Mouse (Mus musculus): ENCODE data around the gene Pptc7.

Gene Pptc7

DNA sequence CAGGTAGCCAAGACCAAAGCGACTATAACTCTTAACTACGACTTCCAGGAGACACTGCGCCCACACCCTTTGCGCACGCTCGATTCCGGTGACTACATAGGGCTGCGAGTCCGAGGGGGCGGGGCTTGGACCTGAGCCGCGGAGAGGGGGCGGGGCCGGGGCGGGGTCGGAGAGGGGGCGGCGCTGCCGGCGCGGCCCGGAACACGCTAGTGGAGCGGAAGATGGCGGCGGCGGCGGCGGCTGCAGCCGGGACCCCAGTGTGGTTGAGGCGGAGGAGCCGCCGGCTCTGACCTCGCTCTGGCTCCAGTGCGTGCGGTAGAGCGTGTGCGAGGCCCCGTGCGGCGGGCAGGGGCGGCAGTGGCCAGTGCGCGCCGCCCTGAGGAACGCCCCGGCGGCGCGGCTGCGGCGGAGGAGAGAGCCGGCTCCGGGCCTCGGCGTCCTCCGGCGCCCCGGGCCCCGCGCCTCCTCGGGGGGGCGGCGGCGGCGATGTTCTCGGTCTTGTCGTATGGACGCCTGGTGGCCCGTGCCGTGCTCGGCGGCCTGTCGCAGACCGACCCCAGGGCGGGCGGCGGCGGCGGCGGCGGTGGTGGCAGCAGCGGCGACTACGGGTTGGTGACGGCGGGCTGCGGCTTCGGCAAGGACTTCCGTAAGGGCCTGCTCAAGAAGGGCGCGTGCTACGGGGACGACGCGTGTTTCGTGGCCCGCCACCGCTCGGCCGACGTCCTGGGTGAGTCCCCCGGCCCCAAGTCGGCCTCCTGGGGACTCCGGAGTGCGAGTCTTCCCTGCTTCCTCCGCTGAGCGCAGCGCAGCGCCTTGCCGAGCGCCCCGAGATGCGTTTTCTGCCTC, at the start of gene Pptc7:
Gene Pptc7, plus strand, starts transcription at position 183 of the 846 bp plus-strand sequence.
- peak; percentile 85 to 88 for DNase-seq

DNA sequence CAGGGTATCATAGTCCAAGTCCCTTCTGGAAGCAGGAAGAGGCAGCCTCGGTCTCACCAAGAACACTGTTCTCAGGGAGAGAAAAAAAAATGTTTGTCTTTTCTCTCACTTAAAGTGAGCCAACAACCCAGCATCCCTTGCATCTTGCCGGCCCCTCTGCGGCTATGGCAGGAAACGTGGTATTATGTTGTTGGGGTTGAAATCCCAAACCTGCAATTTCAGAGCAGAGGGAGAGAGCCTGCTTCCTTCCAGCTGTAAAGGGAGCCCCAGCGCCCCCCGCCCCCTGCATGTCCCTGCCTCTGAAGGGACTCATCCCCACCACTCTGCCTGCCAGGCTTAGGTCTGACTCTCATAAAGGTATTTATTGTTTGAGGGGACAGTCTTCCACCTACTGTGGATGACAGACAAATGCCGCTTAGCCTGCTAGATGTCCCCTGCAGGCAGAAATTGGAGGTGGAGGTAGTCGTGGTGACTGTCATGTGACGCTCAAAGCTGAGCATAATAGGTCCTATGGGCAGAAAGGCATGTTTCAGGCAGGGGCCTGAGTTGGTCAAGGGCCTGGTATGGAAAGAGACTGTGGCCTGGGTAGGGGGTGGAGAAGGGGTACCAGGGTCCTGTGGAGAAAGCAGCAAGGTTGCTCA, 48.8 kb upstream of the Pptc7 start:
- DNase-seq, result peak; percentile 56 to 78

DNA sequence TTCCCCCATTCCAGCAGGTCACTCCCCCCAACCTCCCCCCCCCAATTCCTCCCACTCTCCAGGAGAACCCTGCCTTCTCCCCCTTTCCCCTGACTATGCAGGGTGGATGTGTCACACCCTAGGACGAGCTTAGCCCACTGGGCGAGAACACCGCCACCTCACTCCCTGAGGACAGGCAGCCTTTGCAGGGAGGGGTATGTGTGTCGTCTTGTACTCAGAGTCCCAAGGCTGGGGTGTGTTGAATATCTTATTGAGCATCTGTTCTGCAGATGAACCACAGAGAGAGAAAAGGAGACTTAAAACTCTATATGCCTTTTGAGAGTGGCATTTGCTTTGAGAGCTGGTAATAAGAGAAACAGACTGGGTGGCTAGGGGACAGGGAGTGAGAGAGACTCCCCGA, 47.0 kb upstream of the Pptc7 start:
- DNase-seq, result no peak

DNA sequence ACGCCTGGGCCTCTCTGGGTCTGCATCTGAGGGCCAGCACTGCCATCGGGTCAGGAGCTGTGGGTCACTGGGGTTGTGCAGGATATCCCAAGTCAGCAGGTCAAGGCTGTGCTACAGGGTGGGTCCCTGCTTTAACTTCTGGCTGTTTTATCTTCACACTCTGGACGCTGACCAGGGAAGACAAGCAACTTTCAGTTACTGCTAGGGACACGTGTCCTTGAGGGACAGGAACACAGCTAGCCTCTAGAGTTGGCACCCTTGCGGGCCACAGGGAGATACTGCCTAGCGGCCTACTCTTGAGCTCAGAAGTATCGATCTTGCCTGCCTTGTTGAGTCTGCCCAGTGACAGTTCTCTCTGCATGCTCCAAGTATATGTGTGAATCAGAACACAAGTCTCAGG, 44.5 kb upstream of the Pptc7 start:
- no peak for DNase-seq

DNA sequence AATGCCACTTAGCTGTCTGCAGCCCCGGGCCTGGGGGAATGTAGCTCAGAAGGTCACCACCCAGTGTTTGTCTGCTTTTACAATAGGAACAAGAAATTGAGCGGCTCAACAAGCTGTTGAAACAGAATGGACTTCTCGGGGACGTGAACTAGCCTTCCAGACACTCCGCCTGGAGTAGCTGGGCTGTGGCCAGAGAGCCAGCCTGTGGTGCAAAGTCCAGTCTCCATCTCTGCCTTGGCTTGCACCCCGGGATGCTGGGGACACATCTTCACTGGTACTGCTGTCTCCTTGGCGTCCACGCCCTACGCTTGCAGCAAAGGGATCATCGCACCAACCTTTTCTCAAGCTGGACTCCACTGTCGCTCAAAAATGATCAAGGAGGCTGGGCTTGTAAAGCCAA, 43.6 kb upstream of the Pptc7 start:
- DNase-seq, result no peak

DNA sequence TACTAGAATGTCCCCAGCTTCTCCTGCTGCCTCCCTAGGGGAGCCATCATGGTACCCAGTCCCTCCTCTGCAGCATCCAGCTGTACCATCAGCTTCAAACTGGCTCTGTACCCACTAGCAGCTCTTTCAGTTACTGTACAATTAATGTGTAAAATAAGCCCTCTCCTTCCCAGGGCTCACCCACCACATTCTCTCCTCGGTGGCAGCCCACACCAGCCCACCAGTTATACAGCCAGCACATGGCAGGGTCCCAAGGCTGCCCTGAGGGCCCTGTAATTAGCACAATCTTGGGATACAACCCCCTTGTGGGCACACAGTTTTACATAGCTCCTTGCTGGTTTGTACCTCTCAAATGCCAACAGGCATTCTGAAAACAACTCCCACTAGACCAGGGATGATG, 43.2 kb upstream of the Pptc7 start:
- DNase-seq, result no peak

DNA sequence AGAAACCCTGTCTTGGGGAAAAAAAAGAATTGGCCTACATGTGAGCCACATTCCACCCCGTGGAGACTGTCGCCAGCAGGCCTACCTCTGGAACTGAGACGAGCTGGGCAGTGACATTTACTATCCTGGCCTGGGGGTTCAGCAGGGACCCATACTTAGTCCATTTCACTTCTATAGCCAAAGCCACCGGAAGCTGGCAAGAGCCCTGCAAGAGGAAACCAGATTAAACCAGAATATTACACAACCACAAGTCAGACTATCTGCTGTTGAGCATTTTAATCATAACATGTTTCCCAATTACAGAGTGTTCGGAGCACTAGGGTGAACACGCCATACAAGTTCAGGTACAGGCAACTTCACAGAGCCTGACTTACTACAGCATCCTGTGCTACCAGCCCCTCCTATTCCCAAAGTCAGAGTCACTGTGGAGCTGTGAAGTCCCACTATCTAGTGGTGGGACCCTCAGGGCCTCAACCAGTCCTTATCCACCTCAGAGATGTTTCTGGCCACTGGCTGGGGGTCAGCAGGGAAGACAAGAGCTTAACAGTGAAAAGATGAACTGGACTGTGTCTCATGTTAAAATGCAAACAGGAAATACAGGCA, 41.5 kb upstream of the Pptc7 start:
- no peak for DNase-seq

DNA sequence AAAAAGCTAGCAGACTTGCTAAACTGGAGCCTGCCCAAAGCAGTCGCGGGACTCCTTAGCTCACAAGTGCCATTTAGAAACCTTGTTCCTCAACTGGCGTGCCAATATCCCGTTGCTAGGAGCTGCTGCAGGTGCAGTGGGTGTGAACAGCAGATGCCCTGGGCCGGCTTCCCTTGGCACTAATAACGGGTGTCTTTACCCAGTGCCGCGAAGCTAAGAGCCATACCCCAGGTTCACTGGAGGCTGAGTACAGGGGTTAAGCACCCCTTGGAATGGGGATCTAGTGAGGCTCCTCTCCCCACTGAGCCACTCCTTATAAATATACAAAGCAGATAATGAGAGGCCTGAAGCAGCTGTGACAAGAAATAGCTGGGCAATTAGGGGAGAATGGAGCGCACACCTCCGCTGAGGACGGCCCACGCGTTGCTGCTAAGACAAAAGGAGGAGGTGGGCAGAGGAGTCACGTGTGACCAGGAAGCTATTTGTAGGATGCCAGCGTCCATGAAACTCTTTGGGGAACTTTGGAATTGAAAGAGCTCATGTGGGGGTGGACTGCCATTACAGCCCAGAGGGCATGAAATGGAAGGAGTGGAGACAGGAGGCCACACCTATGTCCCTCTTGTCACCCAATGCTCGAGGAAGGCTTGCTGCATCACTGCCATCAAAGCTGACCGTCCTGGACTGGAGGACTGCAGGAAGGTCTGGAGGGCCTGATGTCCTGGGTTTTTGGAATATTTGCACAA, 40.2 kb upstream of the Pptc7 start:
- no peak for DNase-seq

DNA sequence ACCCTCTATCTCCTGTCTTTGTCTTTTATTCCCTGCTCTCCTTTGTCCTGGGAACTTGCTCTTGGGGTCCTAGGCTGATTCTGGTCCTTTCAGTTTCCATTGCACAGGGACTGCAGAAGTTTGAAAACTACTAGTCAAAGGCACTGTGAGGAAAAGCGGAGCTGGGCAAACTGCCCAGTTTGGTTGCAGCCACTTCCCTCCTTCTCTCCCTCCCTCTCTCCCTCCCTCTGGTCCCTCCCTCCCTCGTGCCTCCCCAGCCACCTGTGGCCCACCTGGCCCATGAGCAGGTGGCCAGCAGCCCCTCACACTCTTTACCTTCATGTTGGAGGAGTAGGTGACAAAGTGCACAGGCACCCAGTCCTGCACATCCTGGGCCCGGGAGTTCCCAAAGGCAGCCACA, 39.0 kb upstream of the Pptc7 start:
- no peak for DNase-seq

DNA sequence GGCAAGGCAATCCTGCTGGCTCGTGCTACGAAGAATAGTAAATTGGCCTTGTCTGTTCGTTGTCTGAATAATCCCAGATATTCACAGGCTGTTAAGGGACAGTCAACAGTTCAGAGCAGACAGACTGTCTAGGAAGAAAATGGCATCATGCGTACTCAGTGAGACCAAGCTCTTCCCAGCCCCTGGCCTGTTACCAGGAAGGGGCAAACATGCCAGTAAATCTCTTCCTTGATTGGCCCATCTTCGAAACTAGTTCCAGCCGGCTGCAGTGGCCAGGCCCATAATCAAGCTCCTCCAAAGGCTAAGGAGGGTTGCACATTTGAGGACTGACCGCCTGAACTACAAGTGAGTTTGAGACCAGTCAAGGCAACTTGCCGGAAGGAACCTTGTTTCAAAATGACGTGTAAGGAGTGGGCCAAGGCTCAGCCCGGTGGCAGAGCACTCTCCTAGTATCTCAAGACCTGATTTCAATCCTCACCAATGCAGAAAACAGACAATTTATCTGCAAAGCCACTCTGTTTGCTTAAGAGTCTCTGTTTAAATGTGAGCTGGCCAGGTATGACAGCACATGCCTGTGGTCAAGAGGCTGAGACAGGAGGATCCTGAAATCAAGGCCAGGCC, 37.5 kb upstream of the Pptc7 start:
- no peak for DNase-seq

DNA sequence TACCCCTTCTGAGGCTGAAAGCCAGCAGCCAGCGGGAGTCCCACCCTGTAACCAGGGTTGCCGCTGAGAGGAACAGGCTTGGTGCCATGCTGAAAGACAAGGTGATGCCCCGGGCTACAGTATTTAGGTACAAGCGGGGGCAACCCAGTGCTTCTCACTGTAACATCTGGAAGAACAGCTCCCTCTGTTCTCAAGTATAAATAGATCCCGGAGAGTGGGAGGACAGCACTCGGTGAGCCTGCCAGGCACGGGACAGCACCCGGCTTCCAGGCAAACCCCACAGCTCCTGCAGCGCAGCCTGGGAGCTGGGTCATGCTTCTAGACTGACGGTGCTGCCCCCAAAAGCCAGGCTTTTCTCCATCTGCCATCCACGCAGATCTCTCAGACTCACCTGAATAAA, 36.6 kb upstream of the Pptc7 start:
- no peak for DNase-seq

DNA sequence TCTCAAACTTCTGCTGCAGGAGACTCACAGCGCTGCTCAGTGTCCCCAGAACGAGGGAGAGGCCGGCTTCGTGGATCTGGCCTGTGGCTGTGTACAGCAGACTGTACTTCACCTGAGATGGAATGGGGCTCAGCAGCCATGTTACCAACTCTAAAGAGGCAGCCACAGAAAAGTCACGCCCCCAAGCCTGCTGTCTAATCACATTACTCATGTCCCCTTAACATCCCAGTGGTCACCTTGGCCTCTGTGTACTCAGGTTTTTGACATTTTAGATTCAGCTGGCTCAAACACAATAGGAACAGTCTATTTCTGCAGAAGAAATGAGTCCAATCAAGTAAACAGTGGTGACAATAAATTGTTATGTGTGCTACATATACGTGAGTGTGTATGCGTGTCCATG, 36.2 kb upstream of the Pptc7 start:
- DNase-seq, result no peak

DNA sequence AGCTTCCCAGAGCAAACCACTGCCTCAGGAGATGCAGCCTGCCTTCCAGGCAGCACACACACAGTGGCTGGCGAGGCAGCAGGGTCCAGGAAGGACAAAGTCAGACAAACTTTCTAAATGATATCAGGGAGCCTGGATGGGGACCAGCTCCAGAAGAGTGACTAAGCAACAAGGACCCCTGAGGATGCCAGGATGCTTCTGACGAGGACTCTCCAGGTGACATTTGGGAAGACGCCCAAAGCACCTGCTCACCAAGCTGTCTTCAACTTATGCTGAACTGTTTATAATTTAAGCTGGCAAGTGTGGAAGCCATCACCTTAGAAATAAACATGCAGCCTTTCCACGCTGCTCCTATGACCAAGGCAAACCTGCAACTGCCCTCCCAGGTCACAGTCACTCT, 34.9 kb upstream of the Pptc7 start:
- DNase-seq, result no peak

DNA sequence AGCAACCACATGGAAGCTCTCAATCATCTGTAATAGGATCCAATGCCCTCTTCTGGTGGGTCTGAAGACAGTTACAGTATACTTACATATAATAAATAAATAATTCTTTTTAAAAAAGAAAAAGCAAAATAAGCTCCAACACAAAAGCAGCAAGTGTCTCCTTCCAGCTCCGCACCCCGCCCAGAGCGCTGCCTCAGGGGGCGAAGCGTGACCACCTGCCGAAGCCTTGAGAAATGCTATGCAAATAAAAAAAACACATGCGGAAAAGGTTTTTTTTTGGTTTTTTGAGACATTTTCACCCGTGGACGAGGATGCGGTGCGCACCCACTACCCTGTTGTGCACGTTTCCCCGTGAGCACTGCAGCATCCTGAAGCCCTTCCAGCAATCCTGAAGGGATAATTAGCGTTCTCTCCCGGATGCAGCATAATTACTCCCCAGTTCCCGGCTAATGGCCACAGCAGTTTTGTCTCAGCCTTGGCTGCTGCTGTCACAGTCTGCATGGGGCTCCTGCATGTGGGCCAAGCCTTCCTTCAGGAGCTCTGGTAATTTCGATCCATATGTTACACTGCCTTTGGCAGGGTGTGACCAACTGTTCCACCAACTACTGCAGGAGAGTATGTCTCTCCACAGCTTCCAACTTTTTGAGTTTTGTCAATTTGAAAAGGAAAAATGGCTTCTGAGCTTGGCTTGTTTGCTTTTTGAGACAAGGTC, 32.1 kb upstream of the Pptc7 start:
- no peak for DNase-seq

DNA sequence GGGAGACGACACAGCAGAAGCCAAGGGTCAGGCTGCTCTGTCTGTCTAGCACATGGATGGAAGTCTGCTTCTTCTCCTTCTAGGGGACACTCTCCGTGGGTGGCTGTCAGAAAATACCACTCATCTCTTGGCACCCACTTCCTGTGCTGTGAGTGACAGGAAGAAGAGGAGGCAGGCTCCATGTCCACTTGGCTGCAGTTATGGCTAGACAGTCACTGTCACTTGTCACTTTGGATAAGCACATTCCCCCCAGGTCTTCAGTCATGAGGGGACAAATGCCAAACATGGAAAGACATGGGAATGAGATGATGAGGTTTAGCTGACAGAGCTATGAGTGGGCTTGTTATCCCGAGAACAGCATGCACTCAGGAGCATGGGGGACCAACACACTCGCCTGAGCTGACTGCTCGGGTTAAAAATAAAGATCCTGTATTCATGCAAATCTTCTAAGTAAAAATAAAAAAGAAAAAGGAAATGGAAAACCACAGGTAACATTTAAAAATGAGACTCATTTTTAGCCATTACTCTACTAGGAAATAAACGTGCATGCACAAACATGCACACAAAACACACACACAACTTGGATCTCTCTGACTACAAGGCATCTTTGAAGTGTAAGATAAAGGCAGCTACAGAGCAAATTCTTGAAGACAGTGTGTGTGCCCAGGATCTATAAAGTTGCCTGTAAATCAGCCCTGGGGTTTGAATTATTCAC, 26.0 kb upstream of the Pptc7 start:
- no peak for DNase-seq

DNA sequence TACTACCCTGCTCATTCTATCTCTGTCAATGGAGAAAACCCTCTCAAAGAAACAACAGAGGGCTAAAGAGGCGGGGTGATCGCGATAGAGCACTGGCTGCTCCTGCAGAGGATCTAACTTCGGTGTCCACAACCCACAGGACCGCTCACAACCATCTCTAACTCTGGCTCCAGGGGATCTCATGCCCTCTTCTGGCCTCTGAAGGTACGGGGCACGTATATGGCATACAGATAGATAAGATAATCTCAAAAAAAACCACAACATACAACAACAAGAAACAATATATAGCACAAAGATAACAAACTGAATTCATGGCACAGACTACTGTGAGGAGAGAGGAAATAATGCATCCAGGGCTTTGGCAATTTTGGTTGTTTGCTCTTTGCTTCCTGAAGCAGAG, 22.1 kb upstream of the Pptc7 start:
- DNase-seq, result no peak

DNA sequence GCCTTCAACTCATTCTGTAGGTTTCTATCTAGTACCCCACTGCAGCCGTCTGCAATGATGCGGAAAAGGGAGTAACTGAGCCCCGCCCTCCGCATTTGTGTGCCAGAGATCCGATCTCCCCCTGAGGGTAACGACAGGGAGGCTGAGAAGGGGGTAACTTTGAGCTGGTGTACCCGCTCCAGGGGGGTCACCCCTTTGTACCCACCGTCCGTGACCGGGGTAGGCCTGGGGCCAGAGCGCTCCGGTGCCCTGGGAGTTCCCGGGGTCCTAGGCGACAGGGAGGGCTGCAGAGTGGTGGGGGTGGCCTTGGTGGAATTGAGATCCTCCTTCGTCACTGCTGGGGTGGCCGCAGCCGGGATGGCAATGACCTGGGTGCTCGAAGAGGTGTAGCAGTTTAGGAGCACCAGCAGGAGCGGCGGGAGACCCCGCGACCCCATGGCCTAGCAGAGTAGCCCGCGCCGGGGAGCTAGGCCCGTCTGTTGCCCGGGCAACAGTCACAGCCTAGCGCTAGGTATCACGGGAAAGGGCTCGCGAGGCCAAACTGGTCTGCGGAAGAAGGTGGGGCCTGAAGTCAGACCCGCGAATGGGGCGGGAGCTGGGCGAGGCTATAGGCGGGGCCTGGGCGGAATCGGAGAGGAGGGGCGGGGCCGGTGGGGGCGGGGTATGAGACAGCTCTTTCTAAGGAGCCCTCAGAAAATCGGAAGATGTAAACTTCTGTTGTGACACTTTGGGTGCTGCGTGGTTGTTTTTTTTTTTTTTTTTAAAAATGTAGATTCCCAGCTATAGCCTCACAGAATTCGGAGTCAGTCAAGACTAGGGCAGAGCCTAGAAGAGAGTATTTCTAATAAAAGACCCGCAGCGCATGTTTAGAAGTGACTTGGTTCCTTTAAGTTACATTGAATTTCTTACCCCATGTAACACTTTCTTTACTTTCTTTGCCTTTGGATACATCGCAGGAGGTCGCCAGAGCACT, 19.9 kb upstream of the Pptc7 start, which contains the start of gene Tctn1:
Gene Tctn1, minus strand, starts transcription at position 528 of the 973 bp plus-strand sequence.
- peak; percentile 82 to 84 for DNase-seq

DNA sequence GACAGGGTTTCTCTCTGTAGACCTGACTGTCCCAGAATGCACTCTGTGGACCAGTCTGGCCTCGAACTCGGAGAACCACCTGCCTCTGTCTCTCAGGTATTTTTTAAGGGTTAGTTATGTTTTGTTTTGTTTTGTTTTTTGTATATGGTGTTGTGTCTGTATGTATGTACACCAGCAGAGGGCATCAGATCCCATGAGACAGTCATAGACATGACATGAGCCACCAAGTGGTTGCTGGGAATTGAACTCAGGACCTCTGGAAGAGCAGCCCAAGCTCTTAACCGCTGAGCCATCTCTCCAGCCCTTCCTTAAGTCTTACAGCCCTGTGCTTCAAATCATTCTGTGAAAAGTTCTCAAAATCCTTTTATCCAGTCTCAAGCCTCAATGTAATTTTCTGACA, 19.0 kb upstream of the Pptc7 start:
- no peak for DNase-seq

DNA sequence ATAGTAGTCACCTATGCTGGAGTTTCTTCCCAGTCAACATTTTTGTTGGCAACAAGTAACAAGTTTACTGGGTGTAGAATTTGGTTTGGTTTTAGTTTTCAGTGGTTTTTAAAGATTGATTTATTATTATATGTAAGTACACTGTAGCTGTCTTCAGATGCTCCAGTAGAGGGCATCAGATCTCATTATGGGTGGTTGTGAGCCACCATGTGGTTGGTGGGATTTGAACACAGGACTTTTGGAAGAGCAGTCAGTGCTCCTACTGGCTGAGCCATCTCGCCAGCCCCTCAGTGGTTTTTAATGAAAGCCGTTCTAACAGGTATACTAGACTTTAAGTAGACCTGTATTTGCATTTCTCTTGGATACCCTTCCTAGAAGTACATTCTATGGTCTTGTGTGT, 18.2 kb upstream of the Pptc7 start:
- no peak for DNase-seq

DNA sequence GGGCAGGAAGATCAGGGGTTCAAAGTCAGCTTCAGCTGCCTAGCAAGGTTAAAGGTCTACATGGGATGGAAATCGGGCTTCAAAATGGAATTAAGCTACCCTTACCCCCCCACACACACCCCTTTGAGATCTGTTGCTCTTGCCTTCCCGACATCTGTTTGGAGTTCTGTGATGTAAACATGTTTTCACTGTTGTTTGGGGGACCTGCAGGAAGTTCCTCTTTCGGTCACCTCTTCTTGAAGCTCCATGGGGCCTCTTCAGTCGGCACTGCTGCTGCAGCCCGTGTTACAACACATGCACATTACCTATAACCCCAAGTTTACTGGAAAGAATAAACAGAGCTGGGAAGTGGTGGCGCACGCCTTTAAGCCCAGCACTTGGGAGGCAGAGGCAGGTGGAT, 17.0 kb upstream of the Pptc7 start:
- no peak for DNase-seq
